Mouse (Mus musculus): ENCODE data around the gene Tmc3. TPM values are rescaled to one million over a fixed set of nuclear protein-coding genes. Genes with fewer than 3 reads are reported as not detected.

The Tmc3 gene
- total RNA-seq, 2 experiments from 2014 or later: 0.12 to 0.14 TPM

DNA sequence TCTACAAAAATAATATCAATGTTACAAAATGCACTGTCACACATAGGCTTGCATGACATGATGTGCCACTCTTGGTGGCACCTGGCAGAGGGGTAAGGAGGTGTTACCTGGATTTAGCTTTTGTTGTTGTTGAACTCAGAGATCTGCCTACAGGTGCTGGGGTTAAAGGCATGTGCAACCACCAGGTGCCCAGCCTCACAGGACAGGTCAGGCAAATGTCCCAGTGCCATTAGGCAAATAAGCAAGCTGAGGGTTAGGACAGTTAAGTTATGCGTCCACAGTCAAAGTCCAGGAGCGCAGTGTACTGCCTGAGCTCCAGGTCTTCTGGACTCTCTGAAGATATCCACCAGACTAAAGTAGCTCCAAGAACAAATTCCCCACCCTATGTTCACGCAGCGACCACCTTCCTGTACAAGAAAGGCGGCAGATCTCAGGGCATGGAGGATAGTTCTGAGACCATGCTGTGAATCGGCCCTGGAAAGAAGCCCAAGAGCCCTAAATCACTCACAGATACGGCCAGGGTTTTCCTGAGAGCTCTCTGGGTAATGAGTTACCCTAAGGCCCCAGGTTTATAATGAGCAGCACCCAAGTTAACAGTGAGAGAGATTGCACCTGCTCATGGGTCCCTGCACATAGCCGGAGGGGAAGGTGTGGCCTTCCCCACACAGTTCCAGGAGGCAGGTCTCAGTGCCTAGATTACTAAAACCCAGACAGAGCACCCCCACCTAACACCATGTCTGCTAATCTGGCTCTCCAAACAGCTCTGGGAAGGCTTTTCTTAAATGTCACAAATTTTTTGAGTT lies 53.3 kb downstream of the Tmc3 start:
- no peak for DNase-seq (ENCODE audit: low spot score in 2 of 2)

- DNase-seq (ENCODE audit: low spot score in 2 of 2): no peak
Measured at GRCm38 (mm10) chr7:83639084-83639483, 54.4 kb downstream of the Tmc3 start.

DNA sequence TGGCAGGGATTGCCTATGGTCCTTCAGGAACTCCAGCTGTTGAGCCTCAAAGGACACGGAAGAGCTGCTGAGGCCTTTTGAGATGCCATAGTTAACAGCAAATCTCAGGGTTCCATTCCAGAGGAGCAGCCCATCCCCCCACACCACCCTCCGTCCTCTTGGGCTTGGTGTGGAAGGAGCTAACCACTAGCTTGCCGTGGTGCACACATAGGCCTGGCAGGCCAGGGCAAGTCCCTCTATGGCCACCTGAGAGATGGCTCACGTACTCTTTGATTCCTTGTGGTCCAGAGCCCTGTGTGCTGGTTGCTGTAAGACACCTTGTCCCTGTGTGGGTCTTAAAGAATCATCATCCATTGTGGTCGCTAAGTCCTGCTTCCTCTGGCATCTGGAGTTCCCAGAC lies 55.9 kb downstream of the Tmc3 start:
- DNase-seq (ENCODE audit: low spot score in 2 of 2): no peak

DNA sequence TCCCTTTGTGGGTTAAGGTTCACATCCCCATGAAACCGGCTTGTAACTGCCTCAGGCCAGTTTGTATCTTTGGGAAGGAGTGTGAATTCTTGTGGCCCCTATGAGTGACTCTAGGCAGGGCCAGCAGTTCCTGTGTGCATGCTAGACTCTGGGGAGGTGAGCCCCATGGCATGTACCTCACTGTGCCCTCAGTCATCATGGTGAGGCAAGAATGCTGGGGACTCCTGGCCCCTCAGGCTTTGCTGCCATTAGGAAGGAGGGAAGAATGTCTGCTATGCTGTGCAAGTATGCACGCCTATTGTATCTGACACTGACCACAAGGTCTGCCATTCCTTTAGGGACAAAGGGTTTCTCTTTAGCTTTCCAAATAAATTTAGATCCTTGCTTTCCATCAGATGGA lies 56.4 kb downstream of the Tmc3 start:
- no peak for DNase-seq (ENCODE audit: low spot score in 2 of 2)

DNA sequence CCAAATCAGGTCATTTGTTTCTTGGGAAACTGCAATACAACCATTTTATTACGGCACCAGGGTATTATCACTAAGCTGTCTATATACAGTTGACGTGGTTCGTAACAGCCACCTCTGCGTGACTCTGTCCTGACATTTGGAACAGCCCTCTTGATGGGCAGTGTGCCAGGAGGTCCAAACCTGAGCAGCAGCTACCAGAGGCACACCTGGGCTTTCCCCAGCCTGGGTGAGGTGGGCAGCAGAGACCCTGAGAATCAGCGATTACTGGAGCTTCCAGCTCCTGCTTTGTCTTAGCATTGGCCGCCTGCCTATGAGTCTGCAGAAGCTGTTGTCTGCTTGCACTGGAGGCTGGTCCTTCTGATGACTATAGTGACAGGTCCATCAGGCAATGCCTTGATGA lies 58.9 kb downstream of the Tmc3 start:
- DNase-seq (ENCODE audit: low spot score in 2 of 2): no peak

GRCm38 (mm10) chr7:83644761-83645160 lies 60.0 kb downstream of the Tmc3 start:
- DNase-seq (ENCODE audit: low spot score in 2 of 2): no peak

DNA sequence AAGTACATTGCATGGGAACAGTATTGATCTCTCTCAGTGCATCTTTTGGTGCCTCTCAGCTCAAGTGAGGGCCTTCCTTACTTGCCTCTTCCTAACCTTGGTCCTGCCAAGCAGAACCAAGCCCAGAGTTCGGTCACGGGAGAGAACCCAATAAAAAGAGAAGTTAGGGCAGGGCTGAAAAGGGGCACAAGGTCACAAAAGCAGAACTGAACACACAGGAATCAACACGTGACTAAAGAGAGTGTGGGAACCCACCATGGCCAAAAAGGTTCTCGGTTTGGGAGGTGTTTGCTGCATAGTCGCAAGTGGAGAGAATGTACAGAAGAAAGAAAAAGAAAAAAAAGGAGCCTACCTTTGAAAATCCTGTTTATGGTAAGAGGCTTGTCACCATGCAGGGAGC lies 60.7 kb downstream of the Tmc3 start:
- DNase-seq (ENCODE audit: low spot score in 2 of 2): no peak

DNA sequence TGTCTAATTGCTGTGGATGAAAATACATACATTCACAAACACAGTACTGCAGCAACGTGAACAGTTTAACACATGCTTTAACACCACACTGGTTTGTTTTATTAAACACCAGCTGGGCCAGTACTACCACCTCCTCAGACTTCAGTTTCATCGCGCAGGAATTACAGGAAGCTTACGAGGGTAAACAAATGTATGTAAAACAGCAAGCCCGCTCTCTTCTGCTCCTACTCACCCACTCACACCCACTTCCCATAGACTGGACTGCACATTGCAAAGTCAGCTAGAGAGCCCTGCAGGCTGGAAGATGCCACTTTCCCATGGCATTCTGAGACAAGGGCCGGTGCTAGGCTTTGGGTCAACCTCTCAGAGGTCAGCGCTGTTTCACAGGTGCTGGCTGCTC lies 64.1 kb downstream of the Tmc3 start:
- peak in 1 of 2 experiments; percentile 23 for DNase-seq (ENCODE audit: low spot score in 2 of 2)

GRCm38 (mm10) chr7:83650638-83651037 lies 65.9 kb downstream of the Tmc3 start:
- DNase-seq (ENCODE audit: low spot score in 2 of 2): no peak

GRCm38 (mm10) chr7:83652498-83652897 lies 67.8 kb downstream of the Tmc3 start:
- DNase-seq (ENCODE audit: low spot score in 2 of 2): no peak

DNA sequence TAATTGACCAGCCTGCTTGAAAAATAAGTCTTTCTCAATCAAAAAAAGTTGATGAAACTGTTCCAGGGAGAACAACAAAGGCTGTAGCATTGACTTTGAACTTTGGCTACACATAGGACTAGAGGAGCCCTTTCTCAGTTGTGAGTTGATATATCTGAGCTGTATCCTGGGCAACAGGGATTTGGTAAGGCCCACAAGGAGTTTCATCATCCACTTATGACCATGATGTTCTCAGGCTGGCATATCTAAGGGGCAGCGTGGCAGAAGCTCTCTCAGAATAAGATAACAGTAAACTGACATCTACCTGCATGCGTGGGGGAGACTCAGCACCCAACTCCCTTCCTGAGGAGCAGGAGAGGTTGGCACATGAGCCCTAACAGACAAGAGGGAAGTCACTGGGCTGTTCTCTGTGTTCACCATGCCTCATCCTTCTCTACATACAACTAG lies 68.9 kb downstream of the Tmc3 start:
- DNase-seq (ENCODE audit: low spot score in 2 of 2): no peak

DNA sequence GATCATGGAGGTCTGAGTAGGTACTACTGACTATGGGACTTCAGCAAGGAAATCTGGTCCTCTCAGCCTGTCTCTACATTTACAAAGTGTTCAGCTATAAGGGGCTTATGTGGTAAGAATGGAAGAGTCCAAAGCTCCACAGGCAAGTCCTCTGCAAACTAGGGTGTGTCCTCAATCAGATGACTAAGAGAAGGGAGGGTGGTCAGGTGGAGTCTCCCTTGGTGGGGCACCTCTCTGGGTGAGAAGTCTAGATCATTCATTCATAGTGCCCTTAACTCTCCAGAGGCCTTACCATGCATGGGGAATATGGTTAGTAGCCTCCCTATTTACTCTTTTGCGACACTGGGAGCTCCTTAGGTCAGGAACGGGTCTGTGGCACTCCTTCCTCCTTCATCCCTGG lies 69.5 kb downstream of the Tmc3 start:
- DNase-seq (ENCODE audit: low spot score in 2 of 2): no peak

DNA sequence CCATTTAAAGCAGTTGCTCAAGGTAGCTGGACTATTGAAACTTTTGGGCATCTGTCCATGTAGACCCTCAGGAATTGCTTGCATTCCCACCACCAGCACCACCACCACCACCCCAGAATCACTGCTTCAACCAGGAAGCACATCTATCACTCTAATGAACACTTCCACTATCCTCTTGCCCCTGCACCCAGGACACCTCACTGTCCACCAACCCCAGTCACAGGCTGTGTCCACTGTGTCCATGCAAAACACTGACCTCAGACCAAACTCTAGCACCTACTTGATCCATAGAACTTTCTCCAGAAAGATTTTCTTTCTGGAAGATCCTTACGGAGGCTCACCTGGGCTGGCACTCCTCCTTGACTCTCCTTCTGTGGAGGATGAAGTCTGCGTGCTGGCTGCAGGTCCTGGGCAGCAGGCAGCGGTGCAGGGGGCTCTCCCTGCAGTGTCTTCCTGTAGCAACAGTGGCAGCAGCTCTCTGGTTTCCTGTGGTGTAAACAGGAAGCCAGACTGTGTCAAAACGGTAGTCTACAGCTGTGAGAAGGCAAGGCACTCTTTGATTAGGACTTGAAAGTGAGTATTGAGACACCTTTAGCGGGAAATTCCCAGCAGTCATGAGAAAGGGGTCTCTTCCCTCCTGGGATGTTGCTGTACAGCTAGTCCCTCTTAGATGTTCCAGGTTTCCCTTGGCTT lies 70.4 kb downstream of the Tmc3 start:
- DNase-seq (ENCODE audit: low spot score in 2 of 2): no peak

- no peak for DNase-seq (ENCODE audit: low spot score in 2 of 2)
Measured at GRCm38 (mm10) chr7:83658716-83659115, 74.0 kb downstream of the Tmc3 start.

GRCm38 (mm10) chr7:83659159-83660065 lies 74.7 kb downstream of the Tmc3 start:
- no peak for DNase-seq (ENCODE audit: low spot score in 2 of 2)

- no peak for DNase-seq (ENCODE audit: low spot score in 2 of 2)
Measured at GRCm38 (mm10) chr7:83660273-83660691, 75.6 kb downstream of the Tmc3 start.

GRCm38 (mm10) chr7:83661031-83661430 lies 76.3 kb downstream of the Tmc3 start:
- no peak for DNase-seq (ENCODE audit: low spot score in 2 of 2)

GRCm38 (mm10) chr7:83661763-83662162 lies 77.0 kb downstream of the Tmc3 start:
- no peak for DNase-seq (ENCODE audit: low spot score in 2 of 2)

DNA sequence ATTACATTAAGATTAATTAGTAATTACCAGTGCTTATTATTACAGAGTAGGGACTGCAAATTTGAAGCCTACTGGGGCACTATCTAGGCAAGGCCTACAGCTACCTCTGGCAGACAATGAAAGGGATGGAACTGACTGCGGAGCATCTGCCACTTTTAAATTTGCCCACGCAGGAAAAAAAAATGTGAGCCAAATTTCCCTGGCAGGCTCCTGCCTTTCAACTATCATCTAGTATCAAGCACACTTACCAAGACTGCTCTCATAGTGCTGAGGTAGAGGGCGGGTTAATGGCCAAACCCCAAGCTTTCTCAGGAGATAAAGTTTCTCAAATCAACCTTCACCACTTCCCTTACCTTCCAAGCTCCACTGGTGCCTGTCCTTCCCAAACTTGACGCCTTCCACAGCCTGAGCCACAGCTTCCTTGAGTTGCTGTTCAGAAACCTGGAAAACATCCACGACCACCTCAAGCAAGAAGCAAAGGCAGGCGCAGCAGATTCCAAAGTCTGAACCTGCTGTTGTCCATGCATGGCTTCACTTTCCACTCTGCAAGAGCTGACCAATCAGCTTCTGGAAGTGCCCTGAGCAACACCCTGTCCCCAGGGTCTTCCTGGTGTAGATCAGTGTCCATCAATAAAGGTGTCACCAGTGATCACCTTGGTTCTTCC lies 78.1 kb downstream of the Tmc3 start:
- DNase-seq (ENCODE audit: low spot score in 2 of 2): no peak

- DNase-seq (ENCODE audit: low spot score in 2 of 2): no peak
Measured at GRCm38 (mm10) chr7:83666087-83666595, 81.4 kb downstream of the Tmc3 start.
